Mouse (Mus musculus) lung, embryonic 15.5 days (tissue): ENCODE measurements around the gene Hk2. TPM values are rescaled to one million over a fixed set of nuclear protein-coding genes. Genes with fewer than 3 reads are reported as not detected.

Experiments
- ATAC-seq: fragments of 200-750 bp; cut with Nextera tagmentation; 2 replicates; pipeline ENCODE4 v1.8.0; 2017; ENCODE audit warnings: moderate number of reproducible peaks, borderline replicate concordance; ENCODE audit not compliant: low FRiP score, low TSS enrichment; ENCODE audit errors: extremely low read depth
- H3K27ac ChIP-seq: fragments of 300-500 bp; sonication (generic); 2 replicates; pipeline ENCODE4 v1.5.1; 2015; ENCODE audit warnings: moderate library complexity, mild to moderate bottlenecking, inconsistent platforms
- H3K27me3 ChIP-seq: fragments of 300-500 bp; sonication (generic); 2 replicates; pipeline ENCODE4 v1.6.1; 2015; ENCODE audit warnings: inconsistent platforms
- H3K36me3 ChIP-seq: fragments of 300-500 bp; sonication (generic); 2 replicates; pipeline ENCODE4 v1.6.1; 2015; ENCODE audit warnings: inconsistent platforms
- H3K4me1 ChIP-seq: fragments of 300-500 bp; sonication (generic); 2 replicates; pipeline ENCODE4 v1.6.1; 2015; ENCODE audit warnings: inconsistent platforms
- H3K4me2 ChIP-seq: fragments of 300-500 bp; sonication (generic); 2 replicates; pipeline ENCODE4 v1.6.1; 2015; ENCODE audit warnings: inconsistent platforms, mild to moderate bottlenecking, moderate library complexity
- H3K4me3 ChIP-seq: fragments of 300-500 bp; sonication (generic); 2 replicates; pipeline ENCODE4 v1.5.1; 2015; ENCODE audit warnings: mild to moderate bottlenecking, inconsistent platforms
- H3K9ac ChIP-seq: fragments of 300-500 bp; sonication (generic); 2 replicates; pipeline ENCODE4 v1.6.1; 2015; ENCODE audit warnings: inconsistent platforms
- H3K9me3 ChIP-seq: fragments of 300-500 bp; sonication (generic); 2 replicates; pipeline ENCODE4 v1.6.1; 2016; ENCODE audit warnings: inconsistent platforms
- WGBS: fragments of 180-500 bp; shearing (Covaris S2); methylation state at CpG from one replicate; pipeline ENCODE4 v1.1.7; 2015; 5-methylcytosine and 5-hydroxymethylcytosine counted together
- polyA plus RNA-seq: library from polyadenylated mRNA; unstranded; fragments of >200 nt; fragmentation: Nextera tagmentation; extraction: Ambion mirVana; gene quantifications from 2 replicates; pipeline ENCODE4 v1.2.1, GENCODE M21; 2015

Hk2 gene
- polyA plus RNA-seq, 1 experiment from 2014 or later: 19.9 TPM

DNA sequence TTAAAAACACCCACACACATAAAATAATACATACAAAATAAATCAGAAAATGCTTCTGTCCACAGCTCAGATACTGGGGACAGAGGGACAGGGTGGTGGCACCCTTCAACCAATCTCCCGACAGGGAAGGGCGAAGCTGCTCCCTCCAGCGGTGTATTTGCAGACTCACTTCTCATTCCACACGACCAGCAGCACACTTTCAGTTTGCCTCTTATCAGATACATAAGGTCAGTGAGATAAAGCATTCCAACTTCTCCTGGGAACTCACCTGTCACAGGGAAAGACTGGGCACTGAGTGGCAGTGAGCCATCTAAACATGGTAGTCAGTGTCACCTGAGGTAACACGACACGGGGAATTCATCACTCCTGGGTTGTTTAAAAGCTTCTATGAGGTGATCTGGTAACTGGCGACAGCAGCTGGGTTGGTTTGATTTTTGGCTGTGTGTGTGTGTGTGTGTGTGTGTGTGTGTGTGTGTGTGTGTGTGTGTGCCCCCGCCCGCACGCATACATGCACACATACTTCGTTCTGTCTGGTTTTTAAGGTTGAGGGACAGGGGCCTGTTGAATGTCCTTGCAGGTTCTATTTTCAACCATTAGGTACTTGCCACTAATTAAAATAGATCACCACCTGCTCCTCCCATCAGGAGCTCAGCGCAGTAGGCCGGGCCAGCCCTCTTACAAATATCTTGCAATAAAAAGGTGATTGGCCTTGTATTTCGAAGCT, 20.5 kb downstream of the Hk2 start:
- Histone ChIP-seq H3K27me3 (no peaks in the 10 kb centered on the region), H3K27ac (no peak overlapping the region), H3K4me1 (no peaks in the 10 kb centered on the region), H3K9me3 (no peaks in the 10 kb centered on the region), H3K4me3 (no peak overlapping the region), H3K36me3 (peaks cover 3% of the 10 kb centered on the region; the same call in 1 of the 2 replicates), H3K4me2 (no peak overlapping the region), H3K9ac (no peak overlapping the region)
- ATAC-seq: no peak
- 69% methylated on average over 14 of the region's 14 CpGs for WGBS

DNA sequence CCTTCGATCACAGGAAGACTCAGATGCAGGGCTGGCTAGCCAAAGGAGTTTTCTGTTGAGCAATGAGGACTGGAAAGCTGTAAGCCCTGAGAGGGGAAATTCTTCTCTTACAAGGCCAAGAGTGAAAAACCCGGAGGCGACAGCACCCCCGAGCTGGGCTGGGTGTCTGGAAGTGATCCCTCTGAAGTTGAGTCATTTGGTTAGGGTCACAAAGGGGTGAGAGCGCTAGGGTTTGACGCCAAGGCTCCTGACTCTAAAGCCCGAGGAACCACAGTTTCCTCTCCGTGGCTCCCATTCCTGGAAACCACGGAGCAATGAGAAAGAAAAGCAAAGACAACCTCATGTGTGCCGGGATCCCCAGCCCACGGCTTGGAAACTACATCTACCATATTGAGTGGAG, 21.2 kb downstream of the Hk2 start:
- H3K36me3 ChIP-seq: peaks cover 6% of the 10 kb centered on the region; the same call in 1 of the 2 replicates
- H3K9ac ChIP-seq: no peak overlapping the region
- no peaks in the 10 kb centered on the region for H3K9me3 ChIP-seq
- H3K4me2 ChIP-seq: no peak overlapping the region
- no peak for ATAC-seq
- H3K27me3 ChIP-seq: no peaks in the 10 kb centered on the region
- no peaks in the 10 kb centered on the region for H3K4me1 ChIP-seq
- no peak overlapping the region for H3K4me3 ChIP-seq
- WGBS: 35% methylated on average over 11 of the region's 11 CpGs
- H3K27ac ChIP-seq: no peak overlapping the region

DNA sequence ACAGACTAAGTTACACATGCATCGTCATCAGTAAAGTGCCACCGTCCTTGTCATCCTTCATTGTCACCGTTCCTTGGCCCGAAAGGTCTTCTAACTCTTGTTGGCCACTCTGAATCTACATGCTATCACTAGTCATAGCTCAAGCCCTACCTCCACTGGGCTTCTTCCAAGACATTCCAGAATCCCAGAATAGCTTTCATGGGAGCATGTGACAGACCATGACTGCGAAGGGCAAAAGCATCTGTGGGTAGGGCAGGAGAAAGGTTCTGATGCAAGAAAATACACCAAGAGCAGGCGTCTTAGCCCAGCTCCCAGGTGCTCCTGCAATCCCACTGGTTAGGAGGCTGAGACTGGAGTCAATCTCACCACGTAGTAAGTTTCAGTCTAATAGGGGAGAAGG, 22.5 kb downstream of the Hk2 start:
- Histone ChIP-seq H3K4me1 (no peaks in the 10 kb centered on the region), H3K4me2 (no peak overlapping the region), H3K27me3 (no peaks in the 10 kb centered on the region), H3K36me3 (peaks cover 6% of the 10 kb centered on the region; the same call in 1 of the 2 replicates), H3K9me3 (no peaks in the 10 kb centered on the region), H3K4me3 (no peak overlapping the region), H3K9ac (no peak overlapping the region), H3K27ac (no peak overlapping the region)
- no peak for ATAC-seq
- 89% methylated on average over 7 of the region's 7 CpGs for WGBS

- H3K4me2 ChIP-seq: no peak overlapping the region
- H3K4me1 ChIP-seq: no peaks in the 10 kb centered on the region
- H3K27ac ChIP-seq: no peak overlapping the region
- H3K27me3 ChIP-seq: no peaks in the 10 kb centered on the region
- no peaks in the 10 kb centered on the region for H3K9me3 ChIP-seq
- H3K4me3 ChIP-seq: no peak overlapping the region
- H3K36me3 ChIP-seq: peaks cover 6% of the 10 kb centered on the region; the same call in 1 of the 2 replicates
- WGBS: 71% methylated on average over 11 of the region's 11 CpGs
- no peak overlapping the region for H3K9ac ChIP-seq
- no peak for ATAC-seq
These were observed 23.2 kb downstream of the Hk2 start for GRCm38 (mm10) chr6:82751031-82751430.

GRCm38 (mm10) chr6:82750063-82750462, 24.2 kb downstream of the Hk2 start:
- Histone ChIP-seq H3K9me3 (no peaks in the 10 kb centered on the region), H3K36me3 (peaks cover 6% of the 10 kb centered on the region; the same call in 1 of the 2 replicates), H3K9ac (no peak overlapping the region), H3K4me1 (no peaks in the 10 kb centered on the region), H3K4me2 (no peak overlapping the region), H3K4me3 (no peak overlapping the region), H3K27ac (no peak overlapping the region), H3K27me3 (no peaks in the 10 kb centered on the region)
- no peak for ATAC-seq
- WGBS: 54% methylated on average over 2 of the region's 2 CpGs

DNA sequence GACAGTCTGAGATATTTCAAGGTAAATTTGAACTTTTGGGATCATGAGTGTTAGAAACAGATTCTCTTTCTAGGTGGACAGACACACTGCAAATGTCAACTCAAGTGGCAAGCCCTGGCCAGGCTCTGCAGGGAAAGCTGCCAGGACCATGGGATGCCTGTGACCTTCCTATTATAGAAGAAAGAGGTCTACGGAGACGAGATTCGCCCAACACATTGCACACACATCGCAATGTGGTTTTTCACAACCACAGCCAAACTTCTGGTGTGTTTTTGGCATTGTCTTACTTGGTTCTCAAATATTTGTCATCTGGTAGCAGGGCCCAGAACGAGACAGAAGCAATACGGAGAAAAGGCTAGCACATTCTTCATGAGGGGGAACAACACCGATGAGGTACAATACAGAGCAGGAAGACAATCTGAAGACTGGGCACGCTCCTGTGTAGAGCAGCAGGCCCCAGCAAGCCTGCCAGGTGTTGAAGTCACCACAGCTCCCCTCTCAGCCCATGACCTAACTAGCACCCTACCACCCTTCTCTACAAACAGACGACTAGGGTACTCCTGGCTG, 26.1 kb downstream of the Hk2 start:
- Histone ChIP-seq H3K9me3 (no peaks in the 10 kb centered on the region), H3K36me3 (peaks cover 11% of the 10 kb centered on the region), H3K27ac (no peak overlapping the region), H3K4me2 (no peak overlapping the region), H3K4me3 (no peak overlapping the region), H3K9ac (no peak overlapping the region), H3K4me1 (no peaks in the 10 kb centered on the region), H3K27me3 (no peaks in the 10 kb centered on the region)
- 82% methylated on average over 9 of the region's 9 CpGs for WGBS
- ATAC-seq: no peak

- no peaks in the 10 kb centered on the region for H3K9me3 ChIP-seq
- no peaks in the 10 kb centered on the region for H3K4me1 ChIP-seq
- H3K9ac ChIP-seq: no peak overlapping the region
- no peak overlapping the region for H3K27ac ChIP-seq
- 60% methylated on average over 5 of the region's 5 CpGs for WGBS
- H3K4me2 ChIP-seq: no peak overlapping the region
- H3K4me3 ChIP-seq: no peak overlapping the region
- ATAC-seq: no peak
- no peaks in the 10 kb centered on the region for H3K27me3 ChIP-seq
- H3K36me3 ChIP-seq: peaks cover 22% of the 10 kb centered on the region
These were observed 27.2 kb downstream of the Hk2 start for GRCm38 (mm10) chr6:82747085-82747484.

GRCm38 (mm10) chr6:82744553-82744952, 29.7 kb downstream of the Hk2 start:
- Histone ChIP-seq H3K9me3 (no peaks in the 10 kb centered on the region), H3K9ac (no peak overlapping the region), H3K4me2 (no peak overlapping the region), H3K4me1 (peaks cover 5% of the 10 kb centered on the region; the same call in 1 of the 2 replicates), H3K27ac (no peak overlapping the region), H3K4me3 (no peak overlapping the region), H3K27me3 (no peaks in the 10 kb centered on the region), H3K36me3 (peaks cover 29% of the 10 kb centered on the region)
- no peak for ATAC-seq
- 91% methylated on average over 9 of the region's 9 CpGs for WGBS

GRCm38 (mm10) chr6:82741518-82741880, 32.8 kb downstream of the Hk2 start:
- H3K4me1 ChIP-seq: peaks cover 5% of the 10 kb centered on the region; the same call in 1 of the 2 replicates
- ATAC-seq: no peak
- peaks cover 50% of the 10 kb centered on the region for H3K36me3 ChIP-seq
- no peaks in the 10 kb centered on the region for H3K27me3 ChIP-seq
- H3K4me2 ChIP-seq: no peak overlapping the region
- H3K9me3 ChIP-seq: no peaks in the 10 kb centered on the region
- WGBS: 80% methylated on average over 5 of the region's 5 CpGs
- no peak overlapping the region for H3K4me3 ChIP-seq
- no peak overlapping the region for H3K27ac ChIP-seq
- H3K9ac ChIP-seq: no peak overlapping the region

DNA sequence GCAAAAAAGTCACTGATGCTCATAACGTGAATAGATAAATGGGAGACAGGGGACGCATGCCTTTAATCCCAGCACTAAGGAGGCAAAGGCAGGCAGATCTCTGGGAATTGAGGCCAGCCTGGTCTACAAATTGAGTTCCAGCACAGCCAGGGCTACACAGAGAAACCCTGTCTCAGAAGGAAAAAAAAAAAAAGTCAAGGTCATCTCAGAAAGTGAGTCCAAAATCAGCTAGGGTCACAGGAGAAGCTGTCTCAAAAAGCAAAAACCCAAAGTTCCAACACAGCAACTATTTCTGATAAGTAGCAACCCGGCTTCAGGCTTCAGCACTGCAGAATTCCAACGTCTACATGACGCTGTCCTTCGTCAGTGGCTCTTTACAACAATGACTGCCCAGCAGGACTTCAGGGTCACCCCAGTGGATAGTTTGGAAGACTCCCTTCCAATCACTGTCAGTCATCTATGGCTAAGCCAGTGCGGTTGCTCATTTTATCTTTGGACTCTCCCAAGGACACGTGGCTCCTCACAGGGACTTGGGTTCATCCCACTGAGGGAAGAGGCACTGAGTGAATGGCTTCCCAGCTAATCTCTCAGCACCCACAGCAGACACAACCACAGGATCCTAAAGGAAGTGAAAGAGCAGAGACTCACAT, 33.3 kb downstream of the Hk2 start:
- 79% methylated on average over 8 of the region's 8 CpGs for WGBS

DNA sequence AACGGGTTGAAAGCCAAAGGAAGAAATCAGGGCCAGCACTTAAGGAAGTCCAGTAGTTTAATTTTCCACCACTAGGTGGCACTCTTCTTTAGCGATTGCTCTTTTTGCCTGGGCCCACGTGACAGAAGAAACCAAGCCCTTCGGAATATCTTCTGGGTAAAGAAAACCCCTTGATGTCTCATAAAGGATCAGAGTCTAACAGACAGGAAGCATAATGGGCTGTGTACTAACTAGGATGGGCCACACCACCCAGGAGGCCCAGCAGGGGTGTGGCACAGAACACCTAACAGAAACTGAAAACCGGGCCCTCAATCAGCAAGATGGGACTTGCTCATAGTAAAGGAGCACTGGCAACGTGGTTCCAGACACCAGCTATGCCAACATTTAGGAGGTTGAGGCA, 34.0 kb downstream of the Hk2 start:
- Histone ChIP-seq H3K9ac (no peak overlapping the region), H3K4me2 (no peak overlapping the region), H3K4me3 (no peak overlapping the region), H3K36me3 (peaks cover 52% of the 10 kb centered on the region), H3K4me1 (peaks cover 5% of the 10 kb centered on the region; the same call in 1 of the 2 replicates), H3K27me3 (no peaks in the 10 kb centered on the region), H3K9me3 (no peaks in the 10 kb centered on the region), H3K27ac (no peak overlapping the region)
- 22% methylated on average over 6 of the region's 6 CpGs for WGBS
- ATAC-seq: peak; percentile 56

More for the DNA sequence above, 33.3 kb downstream of the Hk2 start:
- no peak overlapping the region for H3K4me3 ChIP-seq
- no peaks in the 10 kb centered on the region for H3K27me3 ChIP-seq
- ATAC-seq: no peak
- peaks cover 5% of the 10 kb centered on the region; the same call in 1 of the 2 replicates for H3K4me1 ChIP-seq
- no peak overlapping the region for H3K27ac ChIP-seq
- H3K36me3 ChIP-seq: peaks cover 52% of the 10 kb centered on the region
- H3K9me3 ChIP-seq: no peaks in the 10 kb centered on the region
- no peak overlapping the region for H3K4me2 ChIP-seq
- no peak overlapping the region for H3K9ac ChIP-seq
